10 mouse cellular contexts compared by ENCODE assay signal in the genomic region with DNA sequence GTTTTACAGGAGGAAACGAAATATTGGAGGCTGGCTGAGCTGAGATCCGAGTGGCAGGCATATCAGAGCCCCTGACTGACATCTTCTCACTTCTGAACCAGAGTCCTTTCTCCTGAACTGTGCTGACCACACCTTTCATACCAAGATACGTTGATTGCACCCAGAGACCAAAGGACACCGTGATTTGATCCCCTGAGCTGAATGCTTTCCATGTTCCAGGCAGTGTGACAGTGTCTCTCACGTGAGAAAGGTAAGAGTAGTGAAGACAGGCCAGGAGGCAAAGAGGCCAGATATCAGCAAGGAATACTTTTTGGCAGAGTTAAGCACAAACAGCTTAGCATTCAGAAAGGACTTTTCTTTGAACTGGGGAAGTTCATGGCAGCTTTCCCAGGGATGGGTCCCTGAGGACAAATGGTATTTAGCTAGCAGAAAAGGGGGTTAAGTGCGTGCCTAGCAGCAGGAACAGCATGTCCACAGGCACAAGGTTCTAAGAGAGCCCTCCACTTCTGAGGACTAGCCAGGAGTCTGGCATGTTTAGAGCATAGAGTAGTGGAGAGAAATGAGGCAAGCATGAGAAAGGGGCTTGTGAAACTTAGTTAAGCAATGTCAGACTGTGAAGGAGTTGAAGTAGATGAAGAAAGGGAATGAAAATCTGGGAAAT.
DNase-seq lines count a peak whose midpoint lies in the region; ATAC-seq lines count a peak whose summit lies in the region.
"Had no signal": no experiment of that assay in that cellular context is flagged by ENCODE, and none has a peak within 500 bp of the region (broad histone marks: within the 10 kb centered on the region; RNA-seq: fewer than 3 reads in every experiment).

No protein-coding gene starts in this region.

- no peaks in the 10 kb centered on the region for H3K9me3 ChIP-seq in kidney, embryonic 14.5 days (ENCODE audit: control insufficient read depth, low read length)

- H3K4me3 ChIP-seq in kidney, embryonic 14.5 days (ENCODE audit: low read length) = no peak overlapping the region
- H3K4me3 ChIP-seq: erythroblast, embryonic 14.5 days had no signal

- intact Hi-C loops in heart, postnatal 25 days (cut with DNase I) = no loop called here

- H3K27ac ChIP-seq in kidney, embryonic 14.5 days (ENCODE audit: low read depth, low read length) = no peak overlapping the region

- H3K36me3 ChIP-seq in kidney, embryonic 14.5 days (ENCODE audit: control insufficient read depth, insufficient read depth, low read length) = no peaks in the 10 kb centered on the region

- H3K4me2 ChIP-seq in kidney, embryonic 14.5 days (replicated peaks; ENCODE audit: low read depth, low read length) = no peak overlapping the region

- DNase-seq in kidney, postnatal 10 days = peak; percentile 26
- peak; percentile 40 to 74 for DNase-seq in adrenal gland, postnatal 36 days
- peak; percentile 21 for DNase-seq in heart, postnatal 25 days (ENCODE audit: low spot score)
- DNase-seq in ovary, postnatal 14 days (ENCODE audit: low spot score) = peak; percentile 19
- DNase-seq in T-cell, adult 2 months (ENCODE audit: low spot score) = no peak
- no peak for DNase-seq in layer of hippocampus, postnatal 25 days (ENCODE audit: extremely low spot score in 1 of 2, low spot score in 1 of 2)
- no peak for DNase-seq in spleen, postnatal 36 days (ENCODE audit: low spot score in 2 of 2)
- DNase-seq: right cerebral cortex, postnatal 14 days had no signal

- no peak overlapping the region for H3K9ac ChIP-seq in kidney, embryonic 14.5 days (ENCODE audit: low read depth, low read length)

- ATAC-seq in kidney, embryonic 14.5 days (ENCODE audit: low FRiP score, low TSS enrichment) = no peak

- 58% methylated on average over 6 of the region's 6 CpGs for WGBS in kidney, embryonic 14.5 days

- H3K4me1 ChIP-seq in kidney, embryonic 14.5 days (ENCODE audit: control insufficient read depth, insufficient read depth, low read length) = no peaks in the 10 kb centered on the region

- H3K27me3 ChIP-seq in kidney, embryonic 14.5 days (ENCODE audit: control insufficient read depth, insufficient read depth, low read length) = no peaks in the 10 kb centered on the region

Comparison
In these comparisons a context has a peak if more than half of its experiments do, and no peak if none do; other contexts are left out.
1. DNase-seq: peak in kidney, postnatal 10 days (single experiment), adrenal gland, postnatal 36 days (2 of 2), heart, postnatal 25 days (single experiment) and ovary, postnatal 14 days (single experiment); none in T-cell, adult 2 months (single experiment), layer of hippocampus, postnatal 25 days (0 of 2) and spleen, postnatal 36 days (0 of 2).